Mouse (Mus musculus) spleen, adult 18-20 months (tissue): ENCODE measurements around the gene Dnajb12.

Experiments used
- DNase-seq, 2 experiments: peaks; one replicate each; pipeline ENCODE4 v3.0.0; 2022; ENCODE audit warnings: mixed read lengths in 2 of 2

The Dnajb12 gene

DNA sequence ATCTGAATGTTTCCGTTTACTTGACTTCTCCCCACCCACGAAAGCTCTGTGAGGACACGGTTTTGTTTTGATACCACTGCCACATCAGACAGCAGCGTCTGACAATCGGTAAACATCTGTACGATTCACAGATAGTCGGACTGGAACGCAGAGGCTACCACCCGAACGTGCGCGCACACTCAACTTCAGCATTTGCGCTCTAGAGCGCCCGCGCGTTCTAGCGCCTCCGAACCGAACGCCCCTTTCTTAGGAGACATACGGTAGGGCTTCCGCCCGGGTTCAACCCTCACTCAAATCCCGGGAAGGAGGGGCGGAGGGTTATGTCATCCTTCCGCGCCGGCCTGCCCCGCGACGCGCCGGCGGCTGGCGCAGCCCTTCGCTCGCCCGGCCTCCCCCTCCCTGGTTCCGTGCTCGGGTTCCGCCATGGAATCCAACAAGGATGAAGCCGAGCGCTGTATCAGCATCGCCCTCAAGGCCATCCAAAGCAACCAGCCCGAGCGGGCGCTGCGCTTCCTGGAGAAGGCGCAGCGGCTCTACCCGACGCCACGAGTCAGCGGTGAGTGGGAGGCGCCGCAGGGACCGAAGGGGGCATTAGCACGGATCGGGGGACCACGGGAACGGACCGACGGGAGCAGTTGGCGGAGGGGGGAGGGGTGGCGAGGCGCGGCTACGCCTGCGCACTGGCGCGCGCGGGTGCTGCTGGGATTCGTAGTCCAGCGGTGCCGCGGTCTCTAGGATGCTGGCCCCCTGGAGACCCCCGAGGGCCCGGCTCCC lies at the start of gene Dnajb12:
Gene Dnajb12 (plus strand): TSS at position 302 of the 774 bp plus-strand sequence.
- DNase-seq: peak; percentile 82 to 90

GRCm38 (mm10) chr10:59829886-59830285 lies 49.5 kb upstream of the Dnajb12 start:
- no peak for DNase-seq

GRCm38 (mm10) chr10:59831950-59832349 lies 47.4 kb upstream of the Dnajb12 start:
- no peak for DNase-seq

GRCm38 (mm10) chr10:59835301-59836155 lies 43.8 kb upstream of the Dnajb12 start:
- no peak for DNase-seq

DNA sequence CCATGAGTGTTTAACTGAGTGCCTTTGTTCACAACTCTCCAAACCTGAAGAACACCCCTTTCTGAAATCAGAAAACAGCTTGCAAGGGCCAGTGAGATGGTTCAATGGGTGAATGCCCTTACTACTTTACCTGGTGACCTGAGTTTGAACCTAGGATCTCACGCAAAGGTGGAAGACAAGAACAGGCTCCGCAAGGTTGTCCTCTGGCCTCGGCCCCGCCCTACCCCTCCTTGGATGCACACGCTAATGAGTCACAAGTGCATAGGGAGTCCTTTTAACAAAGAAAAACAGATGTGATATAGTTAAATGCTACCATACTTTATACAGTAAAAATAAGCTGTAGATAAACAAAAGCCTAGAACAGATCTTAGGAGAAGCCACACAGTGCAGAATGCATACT lies 41.9 kb upstream of the Dnajb12 start:
- DNase-seq: no peak

- no peak for DNase-seq
Observed at GRCm38 (mm10) chr10:59841434-59841833, 37.9 kb upstream of the Dnajb12 start.

DNA sequence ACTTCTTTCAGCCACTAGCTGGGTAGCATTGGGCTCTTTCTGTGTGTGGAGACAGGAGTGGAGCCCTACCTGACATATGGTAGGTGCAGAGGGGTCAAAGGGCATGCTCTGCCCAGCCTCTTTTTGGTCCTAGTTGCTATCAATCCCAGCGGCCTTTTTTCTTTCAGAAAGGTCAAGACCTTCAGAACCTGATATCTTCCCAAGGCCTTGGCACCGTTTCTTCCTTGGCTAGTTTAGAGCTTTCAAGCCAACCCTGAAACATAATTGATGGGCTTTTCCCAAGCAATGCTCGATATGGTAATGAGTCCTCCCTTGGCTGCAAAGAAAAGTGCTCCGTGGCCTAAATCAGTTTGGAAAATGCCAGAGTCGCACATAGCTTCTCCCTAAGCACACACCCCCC lies 36.2 kb upstream of the Dnajb12 start:
- DNase-seq: no peak

- no peak for DNase-seq
Observed at GRCm38 (mm10) chr10:59844686-59845085, 34.7 kb upstream of the Dnajb12 start.

GRCm38 (mm10) chr10:59846416-59846815 lies 32.9 kb upstream of the Dnajb12 start:
- no peak for DNase-seq

GRCm38 (mm10) chr10:59848079-59848877 lies 31.1 kb upstream of the Dnajb12 start:
- no peak for DNase-seq

- DNase-seq: no peak
Observed at GRCm38 (mm10) chr10:59848953-59849352, 30.4 kb upstream of the Dnajb12 start.

DNA sequence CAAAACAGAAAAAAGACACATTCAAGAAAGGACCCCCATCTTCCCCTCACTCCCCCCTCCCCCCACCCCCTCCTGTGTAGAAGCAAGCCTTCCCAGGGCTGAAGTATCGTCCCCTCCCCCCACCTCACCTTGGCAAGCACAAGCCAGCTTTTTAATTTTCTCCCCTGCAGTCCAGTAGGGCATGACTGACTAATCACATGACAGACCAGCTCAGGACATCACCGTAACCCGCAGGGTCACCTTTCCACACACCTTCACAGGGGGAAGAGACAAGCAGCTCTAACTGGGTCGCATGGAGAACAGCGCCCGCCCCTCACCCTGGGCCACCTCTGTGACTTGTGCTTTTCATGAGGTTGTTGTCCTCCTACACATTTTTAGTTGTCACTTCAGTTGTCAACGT lies 30.0 kb upstream of the Dnajb12 start:
- DNase-seq: no peak

GRCm38 (mm10) chr10:59857157-59857556 lies 22.2 kb upstream of the Dnajb12 start:
- DNase-seq: no peak

DNA sequence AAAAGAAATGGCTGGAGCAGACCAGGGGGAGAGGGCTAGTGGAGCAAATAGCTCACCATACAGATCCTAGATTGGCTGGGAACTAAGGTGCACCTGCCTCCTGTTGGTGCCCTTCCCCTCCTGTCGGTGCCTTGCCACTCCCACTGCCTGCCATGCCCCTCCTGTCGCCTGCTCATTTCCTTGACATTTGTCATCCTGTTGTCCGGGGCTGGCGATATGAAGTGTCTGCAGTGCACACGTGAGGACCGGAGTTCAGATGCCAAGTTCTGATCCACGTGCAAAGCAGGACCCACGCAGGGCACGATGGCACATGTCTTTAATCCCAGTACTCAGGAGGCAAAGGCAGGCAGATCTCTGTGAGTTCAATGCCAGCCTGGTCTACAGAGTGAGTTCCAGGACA lies 18.7 kb upstream of the Dnajb12 start:
- DNase-seq: no peak

GRCm38 (mm10) chr10:59861201-59861600 lies 18.2 kb upstream of the Dnajb12 start:
- no peak for DNase-seq

DNA sequence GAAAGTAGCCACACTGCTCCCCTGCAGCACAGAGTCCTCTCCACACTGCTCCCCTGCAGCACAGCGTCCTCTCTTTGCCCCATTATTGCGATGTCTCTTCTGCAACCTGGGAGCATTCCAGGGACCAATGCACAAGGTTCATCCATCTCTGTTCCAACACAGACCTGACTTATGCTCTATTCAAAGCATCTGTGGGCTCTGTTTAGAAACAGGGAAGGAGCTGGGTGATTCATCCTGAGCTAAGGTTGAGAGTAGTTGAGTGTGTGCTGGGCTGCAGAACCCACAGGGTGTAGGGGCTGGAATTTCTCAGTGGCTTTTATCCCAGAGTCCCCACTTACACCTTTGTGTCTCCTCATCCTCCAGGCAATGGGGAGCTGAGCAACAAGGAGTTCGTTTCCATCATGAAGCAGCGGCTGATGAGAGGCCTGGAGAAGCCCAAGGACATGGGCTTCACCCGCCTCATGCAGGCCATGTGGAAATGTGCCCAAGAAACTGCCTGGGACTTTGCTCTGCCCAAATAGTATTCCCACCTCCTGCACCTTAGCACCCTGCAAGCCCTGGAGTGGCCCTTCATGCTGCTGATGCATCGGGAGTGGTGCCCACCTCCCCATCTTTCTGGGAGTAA lies 16.4 kb upstream of the Dnajb12 start:
- no peak for DNase-seq

- DNase-seq: no peak
Observed at GRCm38 (mm10) chr10:59863620-59864019, 15.7 kb upstream of the Dnajb12 start.

- no peak for DNase-seq
Observed at GRCm38 (mm10) chr10:59864232-59864875, 15.0 kb upstream of the Dnajb12 start.

DNA sequence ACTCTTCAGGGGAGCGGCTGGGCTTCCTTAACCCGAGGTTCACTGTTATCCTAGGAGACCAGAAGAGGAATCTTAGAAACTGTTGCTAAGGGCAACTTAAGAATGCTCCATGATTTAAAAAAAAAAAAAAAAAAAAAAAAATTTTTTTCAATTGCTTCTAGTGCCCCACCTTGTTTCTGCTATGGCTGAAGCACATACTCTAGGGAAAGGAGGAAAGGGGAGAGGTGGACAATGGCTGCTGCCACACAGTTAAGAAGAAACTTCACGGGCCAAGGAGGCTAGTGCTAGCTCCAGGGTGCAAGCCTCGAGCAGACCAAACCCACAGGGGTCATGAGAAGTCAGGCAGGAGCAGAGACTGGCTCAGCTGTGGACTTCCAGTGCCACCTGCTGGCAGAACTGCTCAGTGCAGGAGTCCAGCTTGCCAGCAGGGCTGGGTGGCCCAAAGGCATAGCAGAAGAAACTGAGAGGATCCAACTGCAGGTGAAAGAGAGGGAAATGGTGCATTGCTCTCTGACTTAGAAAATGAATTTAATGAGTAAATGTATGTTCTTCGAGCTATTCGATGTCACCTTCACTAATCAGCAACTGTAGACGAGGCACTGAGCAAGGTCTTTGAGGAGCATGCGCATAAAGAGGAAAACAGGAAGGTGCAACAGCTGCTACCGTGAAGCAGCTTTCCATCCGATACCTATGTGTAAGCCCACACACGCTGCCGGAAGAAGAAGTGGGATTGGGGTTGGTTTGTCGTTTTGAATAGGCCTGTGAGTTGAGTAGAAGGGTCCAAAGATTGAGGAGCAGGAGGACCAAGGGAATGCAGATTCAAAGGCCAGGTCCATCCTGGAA lies 14.3 kb upstream of the Dnajb12 start:
- DNase-seq: peak; percentile 74 to 91

- DNase-seq: no peak
Observed at GRCm38 (mm10) chr10:59868266-59868665, 11.1 kb upstream of the Dnajb12 start.

GRCm38 (mm10) chr10:59870038-59870437 lies 9.3 kb upstream of the Dnajb12 start:
- DNase-seq: no peak
